Mouse (Mus musculus): ENCODE results near the gene Ano8.
"Not testable (repeated sequence)": the region's sequence is repeated elsewhere in the genome, so short reads cannot be mapped to it uniquely, and the experiment has no call there.

Ano8 gene

DNA sequence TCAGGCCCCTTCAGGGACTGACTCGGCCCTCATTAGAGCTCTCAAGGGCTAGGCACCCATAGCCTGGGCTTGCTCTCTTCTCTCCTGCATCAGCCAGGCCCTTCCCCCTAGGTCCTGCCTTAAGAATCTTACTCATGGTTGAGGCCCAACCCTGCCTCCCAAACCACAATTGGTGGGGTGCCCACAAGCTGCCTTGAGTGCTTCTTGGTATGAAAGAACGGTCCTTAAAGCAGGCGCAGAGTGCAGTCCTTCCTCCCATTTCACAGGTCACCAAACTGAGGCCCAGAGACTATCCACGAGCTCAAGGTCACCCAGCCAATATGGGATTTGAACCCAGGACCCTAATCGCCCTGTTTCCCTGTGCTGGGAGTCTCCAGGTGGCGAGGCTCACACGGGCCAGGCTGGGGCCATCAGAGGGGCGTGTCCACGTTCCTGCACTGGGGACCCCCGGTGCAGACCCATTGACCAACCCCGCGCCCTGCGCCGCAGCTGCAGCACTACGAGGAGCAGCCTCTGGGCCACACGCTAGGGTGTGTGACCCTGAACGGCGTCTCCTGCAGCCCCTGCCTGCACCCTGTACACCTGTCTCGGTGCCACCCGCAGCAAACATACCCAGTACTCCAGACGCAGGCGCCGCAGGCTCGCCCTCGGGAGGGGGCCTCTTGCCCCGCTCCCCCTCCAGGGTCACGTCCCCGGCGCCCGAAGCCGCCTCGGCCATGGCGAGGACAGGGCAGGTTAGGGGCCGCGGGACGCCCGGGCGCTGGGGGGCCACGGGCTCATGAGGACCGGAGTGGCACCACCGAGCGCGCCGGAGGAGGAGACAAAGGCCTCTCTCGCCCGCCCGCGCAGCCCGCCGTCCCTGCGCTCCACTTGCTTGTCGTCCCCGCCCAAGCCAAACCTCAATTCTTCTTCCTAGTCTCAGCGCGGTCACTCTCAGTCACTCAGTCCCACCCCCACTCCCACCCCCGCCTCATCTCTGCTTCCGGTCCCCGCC lies at the start of gene Ano8:
TSS of gene Ano8 (minus strand) at position 822 of the 994 bp plus-strand sequence.
- in situ Hi-C loops (cut with MboI; ENCODE audit: low sequenced_read_pairs): no loop called here

DNA sequence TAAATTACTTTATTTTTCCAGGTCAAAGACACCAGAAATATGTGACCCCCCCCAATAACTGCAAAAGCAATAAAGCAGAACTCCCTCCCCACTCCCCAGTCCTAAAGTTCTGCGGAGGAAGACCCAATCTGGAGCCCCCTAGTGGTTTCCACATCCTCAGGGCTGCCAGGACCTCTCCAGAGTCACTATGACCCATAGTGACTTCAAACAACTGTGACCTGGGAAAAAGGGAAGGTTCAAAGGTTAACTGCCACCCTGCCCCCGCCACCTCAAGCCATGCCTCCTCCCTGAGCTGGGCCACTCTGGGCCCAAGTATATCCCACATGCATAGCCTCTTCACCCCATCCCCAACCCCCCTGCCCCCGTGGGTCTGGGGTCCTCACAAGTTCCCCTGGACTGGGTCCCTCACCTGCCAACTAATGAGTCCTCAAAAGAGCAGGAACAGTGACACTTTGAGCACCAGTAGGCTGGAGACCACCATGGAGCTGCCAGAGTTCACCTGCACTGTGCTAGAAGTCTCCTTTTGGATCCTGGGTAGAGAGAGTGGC lies 48.6 kb upstream of the Ano8 start:
- in situ Hi-C loops (cut with MboI; ENCODE audit: low sequenced_read_pairs): no loop called here

DNA sequence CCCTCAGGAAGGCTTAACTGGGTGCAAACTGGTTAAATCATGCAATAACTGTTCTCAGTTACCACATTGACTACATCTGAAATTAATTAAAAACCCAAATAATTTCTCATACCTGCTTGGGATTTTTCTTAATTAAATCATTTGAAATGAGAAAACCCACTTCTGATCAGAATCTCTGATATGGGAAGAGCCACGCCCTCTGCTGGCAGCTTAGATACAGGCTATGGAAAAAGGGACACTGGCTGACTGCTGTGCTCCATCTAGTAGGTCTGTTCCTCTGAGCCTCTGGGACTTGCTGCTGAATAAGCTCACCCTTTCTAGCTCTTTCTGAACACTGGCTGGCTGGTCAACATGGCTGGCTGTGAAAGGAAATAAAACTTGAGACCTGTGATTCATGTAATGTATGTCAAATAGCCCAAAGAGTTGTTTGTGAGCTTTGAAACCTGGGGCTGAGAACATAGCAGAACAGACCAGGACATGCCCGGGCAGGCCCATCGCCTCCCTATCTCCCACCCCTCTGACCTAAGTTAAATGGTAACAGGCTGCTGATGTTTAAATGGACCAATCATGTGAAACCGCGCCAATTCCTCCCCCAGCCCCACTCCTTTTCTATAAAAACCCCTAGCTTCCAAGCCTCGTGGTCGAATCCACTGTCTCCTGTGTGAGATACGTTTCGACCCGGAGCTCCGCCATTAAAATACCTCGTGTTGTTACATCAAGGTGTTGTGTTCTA lies 45.1 kb upstream of the Ano8 start:
- in situ Hi-C loops (cut with MboI; ENCODE audit: low sequenced_read_pairs): not testable (repeated sequence)

DNA sequence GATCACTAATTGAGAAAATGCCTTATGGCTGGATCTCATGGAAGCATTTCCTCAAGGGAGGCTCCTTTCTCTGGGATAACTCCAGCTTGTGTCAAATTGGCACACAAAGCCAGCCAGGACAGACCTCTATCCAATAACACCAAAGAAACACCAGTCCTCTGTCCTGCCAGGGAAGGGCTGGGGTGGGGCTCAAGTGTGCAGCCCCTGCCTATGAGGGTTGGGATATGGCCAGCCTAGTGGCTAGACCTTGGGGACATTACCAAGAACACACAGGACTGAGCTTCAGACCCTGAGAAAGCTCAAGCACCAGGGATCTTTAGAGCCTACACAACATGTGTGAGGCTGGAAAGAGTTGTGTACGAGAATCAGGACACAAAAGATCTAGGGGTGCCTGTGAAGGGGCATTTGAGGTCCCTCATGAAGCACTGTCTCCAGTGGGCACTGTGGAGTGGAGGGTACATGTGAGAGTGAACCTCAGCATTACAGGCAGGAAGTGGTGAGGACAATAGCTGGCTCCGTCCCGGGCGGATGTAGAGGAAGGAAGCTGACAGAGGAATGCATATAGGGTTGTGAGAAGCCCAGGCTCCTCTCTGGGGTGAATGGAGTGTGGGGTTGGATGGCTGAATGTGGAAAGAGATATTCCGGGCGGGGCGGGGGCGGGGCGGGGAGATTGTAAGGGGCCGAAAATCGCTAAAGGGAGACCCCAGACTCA lies 42.8 kb upstream of the Ano8 start:
- in situ Hi-C loops (cut with MboI; ENCODE audit: low sequenced_read_pairs): no loop called here

DNA sequence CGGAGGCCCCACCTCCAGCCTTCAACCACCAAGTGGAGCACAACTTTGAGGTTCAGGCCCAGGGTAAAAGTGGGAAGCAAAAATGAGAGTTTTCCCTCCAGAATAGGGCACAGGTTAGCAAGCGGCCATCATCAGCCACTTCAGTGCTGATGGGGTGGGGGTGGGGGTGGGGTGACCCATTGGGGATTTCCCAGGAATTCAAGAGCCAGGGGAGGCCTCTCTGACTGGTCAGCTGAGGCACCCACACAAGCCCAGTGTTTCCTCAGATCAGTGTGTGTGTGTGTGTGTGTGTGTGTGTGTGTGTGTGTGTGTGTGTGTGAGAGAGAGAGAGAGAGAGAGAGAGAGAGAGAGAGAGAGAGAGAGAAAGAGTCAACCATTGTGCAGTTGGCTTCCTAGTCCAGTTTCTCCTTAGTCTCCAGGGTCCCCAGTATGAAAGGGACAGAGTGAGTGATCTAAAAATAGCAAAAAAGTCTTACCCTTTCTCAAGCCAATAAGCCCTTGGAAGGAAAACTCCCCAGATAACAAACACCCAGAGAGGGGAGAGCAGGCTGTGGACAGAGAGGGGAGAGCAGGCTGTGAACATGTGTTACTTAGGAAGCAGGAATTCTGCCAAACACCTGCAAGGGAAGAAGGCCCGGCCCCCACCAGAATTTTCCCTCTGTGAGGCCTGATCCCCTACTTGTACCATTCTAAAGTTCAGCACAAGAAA lies 41.6 kb upstream of the Ano8 start:
- in situ Hi-C loops (cut with MboI; ENCODE audit: low sequenced_read_pairs): no loop called here

DNA sequence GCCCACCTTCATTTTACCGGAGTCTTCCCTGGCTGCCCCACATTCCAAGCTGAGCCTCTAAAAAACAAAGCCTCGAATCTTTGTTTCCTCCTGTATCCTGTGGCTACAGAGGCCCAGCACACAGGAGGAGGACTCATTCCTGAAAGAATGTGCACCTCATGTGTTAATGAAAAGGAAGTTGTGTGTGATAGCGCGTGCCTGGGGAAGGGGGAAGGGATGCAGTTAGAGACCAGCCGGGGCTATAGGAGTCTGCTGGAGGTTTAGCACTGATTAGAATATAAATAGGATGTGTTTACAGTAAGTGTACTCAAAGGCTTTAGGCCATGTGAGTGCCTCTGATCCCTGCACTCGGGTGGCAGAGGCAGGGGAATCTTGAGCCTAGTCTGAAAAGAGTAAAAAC lies 40.5 kb upstream of the Ano8 start:
- in situ Hi-C loops (cut with MboI; ENCODE audit: low sequenced_read_pairs): no loop called here

DNA sequence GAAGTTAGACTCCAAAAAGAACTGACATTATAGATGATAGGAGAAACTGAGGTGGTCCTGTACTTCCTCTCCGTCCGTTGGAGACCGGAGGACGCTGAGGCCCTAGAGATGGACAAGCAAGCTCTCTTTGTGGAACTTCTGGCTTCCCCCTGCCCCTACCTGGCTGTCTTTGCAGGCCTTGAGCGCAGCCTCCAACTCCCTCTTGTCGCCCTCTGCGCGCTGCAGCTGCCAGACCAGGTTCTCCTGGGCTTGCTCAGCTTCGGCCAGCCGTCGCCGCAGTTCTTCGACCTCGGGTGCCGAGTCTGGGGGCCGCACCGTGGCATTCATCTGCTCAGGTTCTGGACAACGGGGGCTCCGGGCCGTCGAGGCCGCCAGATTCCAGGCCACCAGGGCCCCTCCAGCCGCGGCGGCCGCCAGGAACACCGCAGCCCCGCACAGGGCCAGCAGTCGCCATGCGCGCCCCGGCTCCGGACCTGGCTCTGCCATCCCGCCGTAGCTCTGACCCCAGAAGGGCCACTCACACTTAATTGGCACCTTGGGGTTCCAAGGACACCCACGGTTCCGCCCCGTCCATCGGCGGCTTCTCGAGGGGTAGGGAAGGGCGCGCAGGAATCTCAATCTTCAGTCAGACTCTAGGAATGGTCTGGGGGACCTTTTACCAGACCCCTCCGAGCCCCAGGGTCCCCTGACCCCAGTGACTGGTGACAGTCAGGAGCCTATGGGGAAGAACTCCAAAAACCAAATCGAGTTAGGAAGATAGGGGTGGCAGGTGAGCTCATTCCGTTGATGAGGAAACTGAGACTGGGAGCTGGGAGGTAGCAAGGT lies 39.7 kb upstream of the Ano8 start, which contains the start of gene Ccdc194:
TSS of gene Ccdc194 (minus strand) at position 486 of the 825 bp plus-strand sequence.
- in situ Hi-C loops (cut with MboI; ENCODE audit: low sequenced_read_pairs): no loop called here

DNA sequence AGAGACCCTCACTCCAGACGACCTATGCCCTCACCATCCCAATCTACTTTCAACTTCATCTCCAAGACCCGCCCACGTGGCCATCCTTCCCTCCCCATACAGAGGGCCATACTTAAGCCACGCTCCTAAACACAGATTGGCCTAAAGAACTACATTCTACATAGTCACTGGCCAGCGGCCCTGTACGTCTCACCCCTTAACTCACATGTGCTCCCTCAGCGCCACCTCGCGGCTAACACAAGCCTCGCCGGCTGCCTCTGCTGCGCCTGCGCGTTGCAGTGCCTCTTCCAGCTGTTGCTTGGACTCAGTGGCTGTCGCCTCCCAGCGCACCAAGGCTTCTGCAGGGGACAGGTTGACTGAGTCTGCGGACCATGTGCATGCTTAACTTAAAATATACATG lies 35.9 kb upstream of the Ano8 start:
- in situ Hi-C loops (cut with MboI; ENCODE audit: low sequenced_read_pairs): no loop called here

DNA sequence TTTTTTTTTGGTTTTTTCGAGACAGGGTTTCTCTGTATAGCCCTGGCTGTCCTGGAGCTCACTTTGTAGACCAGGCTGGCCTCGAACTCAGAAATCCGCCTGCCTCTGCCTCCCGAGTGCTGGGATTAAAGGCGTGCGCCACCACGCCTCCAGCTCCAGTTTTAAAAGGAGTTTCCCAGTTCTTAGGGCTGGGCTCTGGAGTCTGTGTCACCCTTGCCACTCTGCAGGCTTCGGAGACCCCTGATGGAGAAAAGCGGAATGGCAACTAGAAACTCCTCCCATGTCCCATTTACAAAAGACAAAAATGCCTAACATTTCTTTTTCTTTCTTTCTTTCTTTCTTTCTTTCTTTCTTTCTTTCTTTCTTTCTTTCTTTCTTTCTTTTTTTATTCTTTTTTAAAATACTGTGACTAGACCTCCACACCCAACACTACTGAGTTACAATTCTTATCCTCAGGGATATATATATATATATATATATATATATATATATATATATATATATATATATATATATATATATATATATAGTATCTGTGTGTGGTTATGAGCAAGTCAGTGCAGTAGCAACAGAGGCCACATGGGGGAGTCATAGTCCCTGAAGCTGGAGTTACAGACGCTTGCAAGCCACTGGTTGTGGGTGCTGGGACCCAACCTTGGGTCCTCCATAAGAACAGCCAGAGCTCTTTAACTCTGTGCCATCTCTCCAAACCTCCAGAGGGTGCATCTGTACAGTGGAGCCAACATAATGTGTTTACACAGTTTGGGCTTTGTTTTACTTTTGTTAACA lies 33.5 kb upstream of the Ano8 start:
- in situ Hi-C loops (cut with MboI; ENCODE audit: low sequenced_read_pairs): not testable (repeated sequence)

DNA sequence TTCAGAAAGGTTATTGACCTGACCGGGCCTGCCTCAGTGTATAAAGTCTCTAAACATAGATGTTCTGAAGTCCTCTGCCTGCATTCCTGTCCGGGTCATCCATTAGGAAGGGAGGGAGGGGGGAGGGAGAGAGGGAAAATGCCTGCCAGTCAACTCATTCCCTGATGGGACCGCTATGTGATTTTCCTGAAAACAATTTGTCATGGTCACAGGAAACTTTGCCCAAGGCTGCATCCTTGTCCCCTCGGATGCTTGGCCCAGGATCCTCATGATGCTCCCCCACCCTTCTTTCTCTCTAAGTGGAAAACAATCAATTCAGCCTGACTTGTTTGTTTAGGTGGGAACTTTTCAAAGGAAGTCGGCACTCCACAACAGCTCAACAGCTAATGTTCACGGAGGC lies 31.0 kb upstream of the Ano8 start:
- in situ Hi-C loops (cut with MboI; ENCODE audit: low sequenced_read_pairs): no loop called here

DNA sequence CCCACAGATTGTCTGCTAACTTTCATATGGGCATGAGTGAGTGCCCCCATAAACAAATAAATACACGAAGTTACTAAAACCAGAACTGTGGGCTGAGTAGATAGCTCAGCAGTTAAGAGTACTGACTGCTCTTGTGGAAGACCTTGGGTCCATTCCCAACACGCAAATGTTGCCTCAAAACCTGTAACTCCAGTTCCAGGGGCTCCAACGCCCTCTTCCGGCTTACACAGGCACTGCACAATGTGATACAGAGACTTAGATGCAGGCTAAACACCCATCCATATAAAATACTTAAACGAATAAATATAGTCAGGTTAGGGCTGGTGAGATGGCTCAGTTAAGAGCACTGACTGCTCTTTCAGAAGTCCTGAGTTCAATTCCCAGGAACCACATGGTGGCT lies 29.3 kb upstream of the Ano8 start:
- in situ Hi-C loops (cut with MboI; ENCODE audit: low sequenced_read_pairs): no loop called here

DNA sequence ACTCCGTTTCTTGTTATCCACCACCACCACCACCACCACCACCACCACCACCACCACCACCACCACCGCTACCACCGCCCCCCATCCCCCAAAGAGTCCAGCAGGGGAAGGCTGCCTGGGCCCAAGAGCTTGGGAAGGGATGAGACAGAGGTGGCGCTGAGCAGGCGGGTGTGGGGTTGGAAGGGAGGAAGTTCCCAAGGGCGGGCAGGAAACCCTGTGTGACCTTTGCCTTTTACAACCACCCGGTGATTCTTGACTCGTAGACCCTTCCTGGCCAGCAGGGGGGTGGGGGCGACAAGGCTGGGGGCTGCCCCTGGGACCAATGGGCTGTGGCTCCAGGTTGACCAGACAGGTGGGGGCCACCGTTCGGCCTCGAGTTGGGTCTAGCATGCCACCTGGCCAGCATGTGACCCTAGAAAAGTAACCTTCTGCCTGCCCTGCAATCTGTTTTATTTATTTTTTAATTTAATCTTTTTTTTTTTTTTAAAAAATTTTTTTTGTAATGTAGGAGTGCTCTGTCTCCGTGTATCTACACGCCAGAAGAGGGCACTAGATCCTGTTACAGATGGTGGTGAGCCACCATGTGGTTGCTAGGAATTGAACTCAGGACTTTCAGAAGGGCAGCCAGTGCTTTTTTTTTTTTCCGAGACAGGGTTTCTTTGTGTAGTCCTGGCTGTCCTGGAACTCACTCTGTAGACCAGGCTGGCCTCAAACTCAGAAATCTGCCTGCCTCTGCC lies 27.4 kb upstream of the Ano8 start:
- in situ Hi-C loops (cut with MboI; ENCODE audit: low sequenced_read_pairs): no loop called here

DNA sequence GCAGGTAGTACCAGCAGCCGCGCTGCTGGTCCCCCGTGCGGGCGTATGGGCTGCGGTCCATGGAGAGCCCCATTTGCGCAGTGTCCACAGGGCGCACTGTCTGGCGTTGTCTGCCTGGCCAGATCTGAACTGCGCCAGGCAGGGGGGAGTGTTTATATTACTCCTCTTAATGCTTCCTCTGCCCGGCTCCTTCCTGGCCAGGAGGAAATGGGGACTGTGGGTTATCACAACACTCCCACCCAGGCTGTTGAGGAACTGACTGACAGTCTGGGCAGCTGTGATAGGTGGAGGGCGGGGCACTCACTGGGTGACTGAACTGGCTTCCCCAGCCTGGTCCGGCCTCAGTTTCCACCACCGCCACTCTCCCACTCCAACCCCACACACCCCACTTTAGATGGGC lies 25.9 kb upstream of the Ano8 start, which contains the start of gene Plvap:
TSS of gene Plvap (minus strand) at position 109 of the 400 bp plus-strand sequence.
- in situ Hi-C loops (cut with MboI; ENCODE audit: low sequenced_read_pairs): no loop called here

DNA sequence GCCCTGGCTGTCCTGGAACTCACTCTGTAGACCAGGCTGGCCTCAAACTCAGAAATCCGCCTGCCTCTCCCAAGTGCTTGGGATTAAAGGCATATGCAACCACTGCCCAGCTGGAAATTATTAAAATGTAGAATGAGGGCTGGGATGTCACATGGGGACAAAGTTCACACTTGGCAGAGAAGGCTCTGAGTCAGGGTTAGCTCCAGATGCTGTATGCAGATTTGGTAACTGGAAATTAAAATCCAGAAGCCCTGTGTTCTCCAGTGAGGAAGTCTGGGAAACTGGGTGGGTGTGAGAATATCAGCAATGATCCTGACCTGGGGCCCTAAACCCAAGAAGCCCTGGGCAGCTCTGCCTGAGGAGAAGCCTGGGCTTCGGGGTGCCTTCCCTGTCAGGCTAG lies 23.6 kb upstream of the Ano8 start:
- in situ Hi-C loops (cut with MboI; ENCODE audit: low sequenced_read_pairs): no loop called here

DNA sequence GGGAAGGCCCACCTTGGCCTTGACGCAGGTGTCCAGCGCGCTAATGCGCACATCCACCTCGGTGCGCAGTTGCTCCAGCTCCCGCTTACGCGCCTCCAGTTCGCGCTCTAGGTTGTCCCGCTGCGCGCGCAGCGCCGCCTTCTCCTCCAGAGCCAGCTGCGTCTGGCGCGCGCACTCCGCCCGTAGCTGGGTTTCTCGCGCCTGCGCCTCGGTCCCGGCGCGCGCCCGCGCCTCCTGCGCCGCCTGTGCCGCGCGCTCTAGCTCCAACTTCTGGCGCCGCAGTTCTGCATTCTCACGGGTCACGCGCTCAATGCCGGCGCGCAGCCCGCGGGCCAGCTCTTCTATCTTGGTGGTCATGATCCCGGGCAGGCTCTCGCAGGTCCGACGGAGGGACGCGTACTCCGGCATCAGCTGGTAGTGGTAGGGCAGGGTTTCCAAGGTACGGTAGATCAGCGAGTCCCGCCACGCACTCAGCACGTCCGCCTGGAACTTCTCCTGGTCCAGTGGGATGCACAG lies 21.9 kb upstream of the Ano8 start:
- in situ Hi-C loops (cut with MboI; ENCODE audit: low sequenced_read_pairs): no loop called here

DNA sequence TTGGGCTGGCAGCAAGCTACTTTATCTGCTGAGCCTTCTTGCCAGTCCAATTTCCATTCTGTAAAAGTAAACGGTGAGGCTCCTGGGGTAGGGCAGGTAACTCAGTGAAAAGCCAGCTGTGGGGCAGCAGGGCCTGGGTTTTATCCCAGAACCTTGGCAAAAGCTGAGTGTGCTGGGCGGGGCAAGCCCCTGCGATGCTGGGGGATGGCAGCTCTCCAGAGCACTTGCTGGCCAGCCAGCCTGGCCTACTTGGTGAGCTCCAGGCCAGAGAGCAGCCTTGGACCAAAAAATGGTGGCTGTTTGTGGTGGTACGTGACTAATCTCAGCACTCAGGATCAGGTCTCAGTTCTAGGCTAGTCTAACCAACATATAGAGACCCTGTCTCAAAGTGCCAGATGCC lies 20.2 kb upstream of the Ano8 start:
- in situ Hi-C loops (cut with MboI; ENCODE audit: low sequenced_read_pairs): no loop called here

DNA sequence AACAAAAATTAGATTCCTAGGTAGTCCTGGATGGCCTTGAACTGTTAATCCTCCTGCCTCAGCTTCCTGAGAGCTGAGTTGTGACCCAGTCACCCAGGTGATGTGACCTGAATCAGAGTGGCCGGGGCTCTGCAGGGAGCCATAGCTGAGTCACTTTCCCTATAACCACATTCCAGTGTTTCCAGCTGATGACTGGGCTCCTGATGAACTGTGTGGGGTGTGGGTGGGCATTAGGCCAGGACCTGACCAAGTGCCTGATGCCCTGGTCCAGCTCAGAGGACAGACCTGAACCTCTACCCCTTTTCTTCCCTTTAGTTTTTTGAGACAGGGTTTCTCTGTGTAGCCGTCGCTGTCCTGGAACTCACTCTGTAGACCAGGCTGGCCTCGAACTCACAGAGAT lies 19.6 kb upstream of the Ano8 start:
- in situ Hi-C loops (cut with MboI; ENCODE audit: low sequenced_read_pairs): no loop called here

DNA sequence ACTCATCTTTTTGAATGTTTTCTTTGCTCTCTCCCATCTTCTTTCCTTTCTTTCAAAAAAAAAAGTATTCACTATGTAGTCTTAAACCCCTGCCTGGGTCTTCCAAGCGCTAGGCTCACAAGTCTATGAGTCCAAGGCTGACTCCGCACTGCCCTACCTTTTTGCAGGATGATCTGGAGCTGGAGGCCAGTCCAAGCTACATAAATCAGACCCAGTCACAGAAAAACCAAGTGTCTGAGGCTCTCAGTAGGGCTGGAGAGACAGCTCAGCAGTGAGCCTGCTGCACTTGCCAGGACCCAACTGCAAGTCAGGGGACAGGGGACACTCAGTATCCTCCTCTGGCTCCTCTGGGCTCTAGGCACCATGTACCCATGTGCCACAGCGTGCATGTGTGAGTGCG lies 18.6 kb upstream of the Ano8 start:
- in situ Hi-C loops (cut with MboI; ENCODE audit: low sequenced_read_pairs): no loop called here

All from CH12F3 (cell line).